9 mouse cellular contexts compared by ENCODE assay signal in the genomic region with DNA sequence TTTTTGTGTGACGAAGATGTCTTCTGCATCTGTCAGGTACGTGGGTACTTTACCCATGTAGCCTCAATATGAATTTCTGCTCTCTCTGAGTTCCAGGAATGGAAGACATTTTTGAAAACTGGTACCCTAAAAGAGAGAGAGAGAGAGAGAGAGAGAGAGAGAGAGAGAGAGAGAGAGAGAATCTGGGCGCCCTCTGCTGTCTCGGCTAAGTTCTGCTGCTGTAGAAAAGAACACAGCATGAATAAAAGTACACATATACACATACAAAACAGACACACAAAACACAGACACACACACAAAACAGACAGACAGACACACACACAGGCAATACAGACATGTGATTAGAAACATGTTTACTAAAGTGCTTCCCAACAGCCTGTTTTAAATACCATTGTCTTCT. TPM values are rescaled to one million over a fixed set of nuclear protein-coding genes. Genes with fewer than 3 reads are reported as not detected.
DNase-seq lines count a peak whose midpoint lies in the region; ATAC-seq lines count a peak whose summit lies in the region.
"Had no signal": no experiment of that assay in that cellular context is flagged by ENCODE, and none has a peak within 500 bp of the region (broad histone marks: within the 10 kb centered on the region; RNA-seq: fewer than 3 reads in every experiment).

No protein-coding gene starts in this region.

- H3K36me3 ChIP-seq in heart, embryonic 11.5 days (ENCODE audit: control insufficient read depth, insufficient read depth, low read length): peaks cover 6% of the 10 kb centered on the region

- no peak overlapping the region for H3K27ac ChIP-seq in heart, embryonic 11.5 days (ENCODE audit: low read depth, low read length)
- H3K27ac ChIP-seq: limb, embryonic 15.5 days had no signal

- no peaks in the 10 kb centered on the region for H3K9me3 ChIP-seq in heart, embryonic 11.5 days (replicated peaks; ENCODE audit: control insufficient read depth, low read length)
- H3K9me3 ChIP-seq: limb, embryonic 15.5 days had no signal

- ATAC-seq in heart, embryonic 11.5 days (replicated peaks; ENCODE audit: insufficient number of reproducible peaks, low FRiP score, low TSS enrichment): no peak
- ATAC-seq in frontal cortex, adult (ENCODE audit: low TSS enrichment): peak; percentile 60
- no peak for ATAC-seq in megakaryocyte-erythroid progenitor cell, adult 5-6 weeks (replicated peaks; ENCODE audit: low FRiP score, low TSS enrichment, poor library complexity, severe bottlenecking)

- H3K4me3 ChIP-seq in heart, embryonic 11.5 days (ENCODE audit: low read depth, low read length): no peak overlapping the region
- H3K4me3 ChIP-seq: limb, embryonic 15.5 days had no signal

- no peaks in the 10 kb centered on the region for H3K4me1 ChIP-seq in heart, embryonic 11.5 days (ENCODE audit: control insufficient read depth, insufficient read depth, low read length)
- H3K4me1 ChIP-seq: limb, embryonic 15.5 days had no signal

- H3K4me2 ChIP-seq in heart, embryonic 11.5 days: no peak overlapping the region
- H3K4me2 ChIP-seq: limb, embryonic 15.5 days had no signal

- no peak overlapping the region for H3K9ac ChIP-seq in heart, embryonic 11.5 days (ENCODE audit: low read depth, low read length)
- H3K9ac ChIP-seq: limb, embryonic 15.5 days had no signal

- DNase-seq in heart, postnatal 10 days: peak; percentile 69 to 78
- DNase-seq in urinary bladder, postnatal 25 days (ENCODE audit: low spot score): peak; percentile 31
- DNase-seq in urinary bladder, adult 2 months (ENCODE audit: low spot score): no peak
- DNase-seq in layer of hippocampus, postnatal 14 days (ENCODE audit: low spot score in 2 of 2): peak; percentile 56
- DNase-seq in right cerebral cortex, adult 18-20 months: peak; percentile 43

- 50% methylated on average over 4 of the region's 4 CpGs for WGBS in heart, embryonic 11.5 days (ENCODE audit: insufficient replicate concordance)

- intact Hi-C loops in heart, postnatal 10 days (cut with DNase I): loop anchor here (2.0 to 5.0 kb wide), 4 partner anchors 75 to 450 kb away; no protein-coding TSS in a partner anchor

- no peaks in the 10 kb centered on the region for H3K27me3 ChIP-seq in heart, embryonic 11.5 days (ENCODE audit: control insufficient read depth, insufficient read depth, low read length)
- H3K27me3 ChIP-seq: limb, embryonic 15.5 days had no signal

RNA-seq across cellular contexts. Expression of gene Ptcd2, which starts 27.4 kb away (rescaled TPM):
- total RNA-seq in heart, postnatal 10 days (2021): 10 to 100 TPM; 38.8 to 43.6 TPM
- polyA plus RNA-seq in heart, embryonic 11.5 days (2014; fragmentation: Nextera tagmentation; extraction: Ambion mirVana): 57.0 and 59.6 TPM in 2 replicates
- 22.2 and 23.5 TPM in 2 replicates for polyA plus RNA-seq in urinary bladder, adult 2 months (2012; rRNA removed)
- total RNA-seq in layer of hippocampus, postnatal 14 days (2021): 10 to 100 TPM; 30.2 to 32.8 TPM
- 52.6 and 57.6 TPM in 2 replicates for total RNA-seq in megakaryocyte-erythroid progenitor cell, adult 5-6 weeks (2014; fragmentation: Nextera tagmentation)
- total RNA-seq in megakaryocyte-erythroid progenitor cell, adult 5-6 weeks (2017): 60.9 and 74.7 TPM in 2 replicates

RNA-seq across cellular contexts. Expression of gene Mrps27, which starts 27.5 kb away (rescaled TPM):
- total RNA-seq in heart, postnatal 10 days (2021): 10 to 100 TPM; 43.8 to 47.1 TPM
- 73.1 and 86.4 TPM in 2 replicates for polyA plus RNA-seq in heart, embryonic 11.5 days (2014; fragmentation: Nextera tagmentation; extraction: Ambion mirVana)
- polyA plus RNA-seq in urinary bladder, adult 2 months (2012; rRNA removed): 20.8 and 21.1 TPM in 2 replicates
- total RNA-seq in layer of hippocampus, postnatal 14 days (2021): 10 to 100 TPM; 25.9 to 26.5 TPM
- 33.3 and 42.7 TPM in 2 replicates for total RNA-seq in megakaryocyte-erythroid progenitor cell, adult 5-6 weeks (2014; fragmentation: Nextera tagmentation)
- 24.8 and 30.4 TPM in 2 replicates for total RNA-seq in megakaryocyte-erythroid progenitor cell, adult 5-6 weeks (2017)
